Mouse (Mus musculus): ENCODE results near the gene Selenoh.

The Selenoh gene

GRCm38 (mm10) chr2:84632001-84632400, 38.6 kb downstream of the Selenoh start:
- DNase-seq (ENCODE audit: low spot score in 2 of 2) = no peak

DNA sequence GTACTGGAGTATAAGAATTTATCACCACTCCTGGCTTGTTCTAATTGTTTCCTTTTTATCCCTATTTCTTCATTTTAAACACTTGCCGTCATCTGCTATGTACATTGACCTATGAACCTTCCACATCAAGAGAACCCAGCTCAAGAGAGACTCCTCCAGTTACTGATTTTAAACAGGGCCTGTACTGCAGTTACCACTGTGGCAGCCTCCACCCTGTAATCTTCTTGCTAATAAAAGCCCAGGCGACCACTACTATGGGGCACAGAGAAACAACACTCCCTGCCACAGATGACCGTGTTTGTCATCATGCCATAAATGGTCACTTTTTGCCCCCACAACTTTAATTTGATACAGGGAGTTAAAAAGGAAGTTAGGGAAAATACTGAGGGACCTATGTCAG, 43.5 kb downstream of the Selenoh start:
- DNase-seq (ENCODE audit: low spot score in 2 of 2) = no peak

- no peak for DNase-seq (ENCODE audit: low spot score in 2 of 2)
These were observed 44.1 kb downstream of the Selenoh start for GRCm38 (mm10) chr2:84626366-84626975.

DNA sequence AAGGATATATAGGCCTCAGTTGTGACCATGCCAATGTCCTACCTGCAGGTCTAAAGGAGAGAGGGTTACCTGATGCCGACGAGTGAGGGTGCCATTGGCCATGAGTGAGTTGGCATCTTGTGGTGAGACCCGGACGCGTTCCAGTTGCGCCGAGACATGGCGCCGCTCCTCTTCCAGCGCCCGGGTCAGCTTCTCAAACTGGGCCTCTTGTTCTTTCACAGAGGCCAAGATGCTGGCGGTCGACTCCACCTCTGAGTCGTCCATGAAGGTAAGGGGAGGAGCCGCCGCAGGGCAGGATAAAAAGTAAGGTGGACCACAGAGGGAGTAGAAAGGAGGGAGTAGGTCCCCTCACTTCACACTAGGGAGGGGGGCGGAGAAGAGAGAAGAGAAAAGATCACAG, 46.4 kb downstream of the Selenoh start:
- DNase-seq (ENCODE audit: low spot score in 2 of 2) = no peak

DNA sequence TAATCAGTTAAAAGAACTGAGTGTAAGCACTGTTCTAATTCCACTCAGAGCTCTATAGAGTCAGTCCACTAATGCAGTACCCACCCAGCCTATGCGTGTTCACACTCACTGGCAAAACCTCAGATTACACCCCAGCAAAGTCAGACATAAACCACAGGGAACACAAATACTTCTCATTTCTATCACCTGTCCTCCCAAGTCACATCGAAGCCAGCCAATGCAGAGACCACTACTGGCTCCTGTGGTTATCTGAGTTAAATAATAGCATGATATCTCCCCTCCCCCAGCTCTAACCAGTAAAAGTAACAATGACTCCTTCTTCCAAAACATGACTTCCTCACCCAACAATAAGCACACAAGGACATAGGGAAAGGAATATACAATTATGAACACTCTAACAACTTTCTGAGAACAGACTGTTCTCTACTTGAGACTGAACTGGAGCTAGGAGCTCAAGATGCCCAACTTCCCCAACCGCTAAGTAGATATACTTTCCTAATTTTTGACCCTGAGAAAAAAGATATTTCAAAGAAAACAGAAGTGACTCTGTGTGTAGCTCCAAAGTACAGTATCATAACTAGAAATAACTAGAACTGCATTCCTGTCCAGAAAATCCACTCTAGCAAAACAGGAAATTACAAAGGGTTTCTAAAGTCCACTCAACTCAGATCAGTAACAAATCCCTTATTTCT, 47.0 kb downstream of the Selenoh start:
- DNase-seq (ENCODE audit: low spot score in 2 of 2) = no peak

DNA sequence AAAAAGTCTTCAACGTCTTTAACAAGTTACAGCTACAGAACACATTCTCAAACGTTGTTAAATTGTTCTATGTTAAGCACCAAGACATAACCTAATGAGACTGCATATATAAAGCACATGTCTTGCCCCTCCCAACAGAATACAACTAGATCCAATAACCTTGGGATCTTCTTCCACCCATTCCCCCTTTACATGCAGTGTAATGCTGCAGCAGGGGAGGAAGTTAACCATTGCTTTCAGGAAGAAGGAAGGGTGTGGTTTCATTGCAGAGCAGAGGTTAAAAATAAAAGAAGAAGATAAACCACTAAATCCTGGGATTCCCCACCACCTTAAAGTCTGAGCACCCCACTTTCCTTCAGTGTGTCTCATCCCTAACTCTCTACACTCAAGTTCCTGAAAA, 47.9 kb downstream of the Selenoh start:
- no peak for DNase-seq (ENCODE audit: low spot score in 2 of 2)

DNA sequence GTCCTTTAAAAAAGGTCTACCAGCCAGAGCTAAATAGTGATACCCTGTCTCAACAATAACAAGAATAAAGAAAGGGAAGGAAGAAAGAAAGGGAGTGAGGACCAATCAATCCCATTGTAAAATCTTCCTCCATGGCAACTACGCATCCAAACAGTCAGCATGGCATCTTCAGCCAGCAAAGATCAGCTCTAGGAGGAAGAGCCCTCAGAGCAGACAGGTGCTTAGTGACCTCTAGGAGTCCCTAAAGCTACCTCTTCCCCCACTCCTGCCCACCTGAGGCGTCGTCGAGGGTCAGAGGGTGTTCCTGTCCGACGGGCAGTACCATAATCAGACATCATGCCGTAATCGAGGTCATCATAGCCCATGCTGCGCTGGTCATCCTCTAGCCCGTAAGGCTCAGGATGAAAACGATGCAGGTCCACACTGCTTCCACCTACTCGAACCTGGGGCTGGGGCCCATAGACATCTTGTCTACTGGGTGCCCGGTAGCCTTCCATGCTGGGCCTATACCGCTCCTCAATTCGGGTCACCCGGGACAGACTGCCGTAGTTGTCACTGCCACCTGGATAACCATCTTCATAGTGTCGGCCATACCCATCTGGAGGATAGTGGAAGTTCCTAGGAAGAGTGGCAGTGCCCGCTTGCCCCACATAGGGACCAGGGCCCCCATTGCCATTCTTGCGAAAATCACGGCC, 50.8 kb downstream of the Selenoh start:
- DNase-seq (ENCODE audit: low spot score in 2 of 2) = no peak

All from spleen, postnatal 36 days (tissue).